Mouse (Mus musculus): Measurements from ENCODE around the gene Speer4c. TPM values are rescaled to one million over a fixed set of nuclear protein-coding genes. Genes with fewer than 3 reads are reported as not detected.
"Not testable (repeated sequence)": the region's sequence is repeated elsewhere in the genome, so short reads cannot be mapped to it uniquely, and the experiment has no call there.

The Speer4c gene
- not detected in 2 replicates for total RNA-seq (2012; rRNA removed)
- total RNA-seq (2014; rRNA removed), result not detected in 2 replicates
- not detected in 2 replicates for polyA plus RNA-seq (2012; ENCODE audit: insufficient read length, low read depth)

GRCm38 (mm10) chr5:15714171-15714570 is at the start of gene Speer4c:
TSS of gene Speer4c (minus strand) at chr5:15714271.
- H3K79me2 ChIP-seq (replicated peaks; ENCODE audit: control insufficient read depth, extremely low read depth, insufficient read depth, poor library complexity, severe bottlenecking); in situ Hi-C loops (cut with MboI; ENCODE audit: low pct_ligation_motif_present, low pct_unique_long_range_greater_than_20kb, low sequenced_read_pairs); H3K36me3 ChIP-seq (replicated peaks in 1 of 2; ENCODE audit: control insufficient read depth in 1 of 2, insufficient read depth in 1 of 2, low read length in 1 of 2); H3K9me3 ChIP-seq (replicated peaks; ENCODE audit: low read length); H3K4me2 ChIP-seq (ENCODE audit: insufficient read depth, low read depth, poor library complexity, severe bottlenecking); H3K9ac ChIP-seq (ENCODE audit: insufficient read depth, low read depth); dilution Hi-C loops (cut with MboI; ENCODE audit: extremely low pct_ligation_motif_present, extremely low pct_unique_long_range_greater_than_20kb, low sequenced_read_pairs); H3K4me1 ChIP-seq (ENCODE audit: control insufficient read depth in 1 of 2, insufficient read depth in 2 of 2); H3K27ac ChIP-seq (ENCODE audit: insufficient read depth, low read depth); DNase-seq (ENCODE audit: extremely low read depth); H3K4me3 ChIP-seq (replicated peaks in 1 of 3; ENCODE audit: low read depth in 2 of 3, low read length in 2 of 3, poor library complexity in 1 of 3); H3K27me3 ChIP-seq (replicated peaks): not testable (repeated sequence)

GRCm38 (mm10) chr5:15747478-15748255 is 33.6 kb upstream of the Speer4c start:
- Histone ChIP-seq H3K4me2 (ENCODE audit: insufficient read depth, low read depth, poor library complexity, severe bottlenecking) (no peak overlapping the region), H3K27ac (ENCODE audit: insufficient read depth, low read depth) (no peak overlapping the region), H3K9ac (ENCODE audit: insufficient read depth, low read depth) (no peak overlapping the region), H3K27me3 (replicated peaks) (no peaks in the 10 kb centered on the region), H3K4me1 (ENCODE audit: control insufficient read depth in 1 of 2, insufficient read depth in 2 of 2) (no peaks in the 10 kb centered on the region), H3K4me3 (replicated peaks in 1 of 3; ENCODE audit: low read depth in 2 of 3, low read length in 2 of 3, poor library complexity in 1 of 3) (no peak overlapping the region), H3K36me3 (replicated peaks in 1 of 2; ENCODE audit: control insufficient read depth in 1 of 2, insufficient read depth in 1 of 2, low read length in 1 of 2) (no peaks in the 10 kb centered on the region), H3K79me2 (replicated peaks; ENCODE audit: control insufficient read depth, extremely low read depth, insufficient read depth, poor library complexity, severe bottlenecking) (no peaks in the 10 kb centered on the region), H3K9me3 (replicated peaks; ENCODE audit: low read length) (peaks cover 4% of the 10 kb centered on the region)
- TF ChIP-seq HCFC1 (IDR thresholded peaks at IDR 0.05; ENCODE audit: low read depth, low read length), result no peak
- TF ChIP-seq RAD21 (IDR thresholded peaks at IDR 0.05; ENCODE audit: low read depth, low read length), result no peak
- no peak for TF ChIP-seq NRF1 (IDR thresholded peaks at IDR 0.05; ENCODE audit: low read depth, low read length)
- no peak for TF ChIP-seq POLR2AphosphoS2 (IDR thresholded peaks at IDR 0.05; ENCODE audit: low read depth, low read length)
- TF ChIP-seq UBTF (IDR thresholded peaks at IDR 0.05; ENCODE audit: low read depth, low read length), result no peak
- no peak for TF ChIP-seq ZC3H11A (IDR thresholded peaks at IDR 0.05; ENCODE audit: low read depth, low read length)
- no peak for TF ChIP-seq EP300 (IDR thresholded peaks at IDR 0.05; ENCODE audit: low read length)
- no peak for TF ChIP-seq MAZ (IDR thresholded peaks at IDR 0.05; ENCODE audit: low read depth, low read length)
- no peak for TF ChIP-seq POLR2A (IDR thresholded peaks at IDR 0.05; ENCODE audit: low read depth, low read length)
- no peak for TF ChIP-seq E2F4 (IDR thresholded peaks at IDR 0.05; ENCODE audit: insufficient replicate concordance, low read depth, low read length)
- no peak for TF ChIP-seq USF1 (IDR thresholded peaks at IDR 0.05; ENCODE audit: low read depth, low read length)
- no peak for TF ChIP-seq TCF12 (IDR thresholded peaks at IDR 0.05; ENCODE audit: low read depth, low read length)
- no peak for TF ChIP-seq ETS1 (conservative IDR thresholded peaks at IDR 0.05; ENCODE audit: low read depth, low read length)
- no peak for TF ChIP-seq SMC3 (IDR thresholded peaks at IDR 0.05; ENCODE audit: low read depth, low read length)
- dilution Hi-C loops (cut with MboI; ENCODE audit: extremely low pct_ligation_motif_present, extremely low pct_unique_long_range_greater_than_20kb, low sequenced_read_pairs) (no loop called here), in situ Hi-C loops (cut with MboI; ENCODE audit: low pct_ligation_motif_present, low pct_unique_long_range_greater_than_20kb, low sequenced_read_pairs) (no loop called here)
- DNase-seq (ENCODE audit: extremely low read depth), result no peak
